Mouse (Mus musculus) hindbrain, embryonic 12.5 days (tissue): ENCODE measurements at regions not wholly inside any gene's neighbourhood (a gene's known extent, or its start where the extent isn't known, plus 50 kb on each side); places are given as distances from the start of the nearest gene placed in this dataset.

Source experiments
- ATAC-seq: fragments of 200-750 bp; cut with Nextera tagmentation; 2 replicates; pipeline ENCODE4 v1.8.0; 2017; ENCODE audit warnings: moderate TSS enrichment; ENCODE audit not compliant: low FRiP score
- H3K27ac ChIP-seq: fragments of 300-500 bp; sonication (generic); 2 replicates; pipeline ENCODE4 v1.5.1; 2016; ENCODE audit warnings: mild to moderate bottlenecking
- H3K27me3 ChIP-seq: fragments of 300-500 bp; sonication (generic); 2 replicates; pipeline ENCODE4 v1.6.1; 2016; ENCODE audit warnings: mild to moderate bottlenecking
- H3K36me3 ChIP-seq: fragments of 300-500 bp; sonication (generic); 2 replicates; pipeline ENCODE4 v1.6.1; 2016; ENCODE audit warnings: mild to moderate bottlenecking
- H3K4me1 ChIP-seq: fragments of 300-500 bp; sonication (generic); 2 replicates; pipeline ENCODE4 v1.6.1; 2016
- H3K4me2 ChIP-seq: fragments of 300-500 bp; sonication (generic); replicated peaks from 2 replicates; pipeline ENCODE4 v1.6.1; 2016; ENCODE audit warnings: mild to moderate bottlenecking
- H3K4me3 ChIP-seq: fragments of 300-500 bp; sonication (generic); 2 replicates; pipeline ENCODE4 v1.5.1; 2016; ENCODE audit warnings: mild to moderate bottlenecking
- H3K9ac ChIP-seq: fragments of 300-500 bp; sonication (generic); 2 replicates; pipeline ENCODE4 v1.6.1; 2016; ENCODE audit warnings: mild to moderate bottlenecking, moderate library complexity
- H3K9me3 ChIP-seq: fragments of 300-500 bp; sonication (generic); replicated peaks from 2 replicates; pipeline ENCODE4 v1.6.1; 2016; ENCODE audit warnings: mild to moderate bottlenecking
- WGBS: fragments of 180-500 bp; shearing (Covaris S2); methylation state at CpG from one replicate; pipeline ENCODE4 v1.1.7; 2016; 5-methylcytosine and 5-hydroxymethylcytosine counted together

- Histone ChIP-seq H3K9ac (no peak overlapping the region), H3K4me3 (no peak overlapping the region), H3K36me3 (no peaks in the 10 kb centered on the region), H3K4me2 (no peak overlapping the region), H3K27me3 (no peaks in the 10 kb centered on the region), H3K9me3 (no peaks in the 10 kb centered on the region), H3K4me1 (no peaks in the 10 kb centered on the region), H3K27ac (no peak overlapping the region)
- 71% methylated on average over 7 of the region's 7 CpGs for WGBS
- ATAC-seq = no peak
These were observed 547.0 kb downstream of the Etv1 start for GRCm38 (mm10) chr12:39326157-39326556.

GRCm38 (mm10) chr12:39326668-39327299 lies 547.6 kb downstream of the Etv1 start:
- Histone ChIP-seq H3K36me3 (no peaks in the 10 kb centered on the region), H3K4me1 (no peaks in the 10 kb centered on the region), H3K4me3 (no peak overlapping the region), H3K9ac (no peak overlapping the region), H3K27ac (no peak overlapping the region), H3K4me2 (no peak overlapping the region), H3K27me3 (no peaks in the 10 kb centered on the region), H3K9me3 (no peaks in the 10 kb centered on the region)
- no peak for ATAC-seq
- WGBS = 88% methylated on average over 4 of the region's 4 CpGs

GRCm38 (mm10) chr12:39328377-39328776 lies 549.2 kb downstream of the Etv1 start:
- no peak for ATAC-seq
- no peaks in the 10 kb centered on the region for H3K4me1 ChIP-seq
- no peaks in the 10 kb centered on the region for H3K9me3 ChIP-seq
- no peaks in the 10 kb centered on the region for H3K36me3 ChIP-seq
- no peaks in the 10 kb centered on the region for H3K27me3 ChIP-seq
- H3K4me2 ChIP-seq = no peak overlapping the region
- no peak overlapping the region for H3K9ac ChIP-seq
- no peak overlapping the region for H3K27ac ChIP-seq
- H3K4me3 ChIP-seq = no peak overlapping the region

GRCm38 (mm10) chr12:39339101-39339538 lies 559.9 kb downstream of the Etv1 start:
- Histone ChIP-seq H3K4me3 (no peak overlapping the region), H3K4me2 (no peak overlapping the region), H3K4me1 (no peaks in the 10 kb centered on the region), H3K36me3 (no peaks in the 10 kb centered on the region), H3K27me3 (no peaks in the 10 kb centered on the region), H3K27ac (no peak overlapping the region), H3K9me3 (no peaks in the 10 kb centered on the region), H3K9ac (no peak overlapping the region)
- 80% methylated on average over 5 of the region's 5 CpGs for WGBS
- ATAC-seq = no peak

GRCm38 (mm10) chr12:39341751-39342271 lies 562.6 kb downstream of the Etv1 start:
- ATAC-seq = no peak
- Histone ChIP-seq H3K27me3 (no peaks in the 10 kb centered on the region), H3K36me3 (no peaks in the 10 kb centered on the region), H3K9me3 (no peaks in the 10 kb centered on the region), H3K9ac (no peak overlapping the region), H3K4me1 (no peaks in the 10 kb centered on the region), H3K4me3 (no peak overlapping the region), H3K27ac (no peak overlapping the region), H3K4me2 (no peak overlapping the region)
- 74% methylated on average over 5 of the region's 5 CpGs for WGBS

GRCm38 (mm10) chr12:39342327-39342726 lies 563.1 kb downstream of the Etv1 start:
- H3K4me3 ChIP-seq = no peak overlapping the region
- H3K4me1 ChIP-seq = no peaks in the 10 kb centered on the region
- no peaks in the 10 kb centered on the region for H3K9me3 ChIP-seq
- no peak for ATAC-seq
- no peaks in the 10 kb centered on the region for H3K36me3 ChIP-seq
- no peak overlapping the region for H3K4me2 ChIP-seq
- WGBS = 85% methylated on average over 9 of the region's 9 CpGs
- no peaks in the 10 kb centered on the region for H3K27me3 ChIP-seq
- no peak overlapping the region for H3K9ac ChIP-seq
- H3K27ac ChIP-seq = no peak overlapping the region

- Histone ChIP-seq H3K9ac (no peak overlapping the region), H3K27ac (no peak overlapping the region), H3K4me1 (no peaks in the 10 kb centered on the region), H3K27me3 (no peaks in the 10 kb centered on the region), H3K4me3 (no peak overlapping the region), H3K9me3 (no peaks in the 10 kb centered on the region), H3K4me2 (no peak overlapping the region), H3K36me3 (no peaks in the 10 kb centered on the region)
- ATAC-seq = no peak
These were observed 592.5 kb downstream of the Etv1 start for GRCm38 (mm10) chr12:39371480-39372245.

GRCm38 (mm10) chr12:39373721-39374120 lies 594.5 kb downstream of the Etv1 start:
- H3K27ac ChIP-seq = no peak overlapping the region
- no peak for ATAC-seq
- no peak overlapping the region for H3K4me3 ChIP-seq
- no peaks in the 10 kb centered on the region for H3K4me1 ChIP-seq
- H3K9ac ChIP-seq = no peak overlapping the region
- H3K27me3 ChIP-seq = no peaks in the 10 kb centered on the region
- H3K36me3 ChIP-seq = no peaks in the 10 kb centered on the region
- WGBS = 94% methylated on average over 1 of the region's 1 CpGs
- no peak overlapping the region for H3K4me2 ChIP-seq
- H3K9me3 ChIP-seq = no peaks in the 10 kb centered on the region
